Mouse (Mus musculus) stomach, postnatal 0 days (tissue): ENCODE data around the gene Mlxipl.
A peak's percentile ranks its signal among the peaks of the same experiment; 100 is the strongest.

Source experiments
- CTCF ChIP-seq: IDR thresholded peaks from 2 replicates; pipeline ENCODE4 v1.5.1; 2016; ENCODE audit warnings: antibody characterized with exemption, low read depth, mild to moderate bottlenecking, moderate library complexity
- EP300 ChIP-seq: optimal IDR thresholded peaks from 2 replicates; pipeline ENCODE3; 2016; ENCODE audit warnings: antibody characterized with exemption

GRCm38 (mm10) chr5:135149053-135149819 is 59.5 kb downstream of the Mlxipl start, which contains the start of gene Tbl2:
- TF ChIP-seq CTCF (peak; percentile 53), EP300 (no peak)
